Mouse (Mus musculus): ENCODE results near the gene Kcng3. TPM values are rescaled to one million over a fixed set of nuclear protein-coding genes. Genes with fewer than 3 reads are reported as not detected.

Kcng3 gene
- polyA plus RNA-seq, 1 experiment from 2014 or later: 0.04 TPM

DNA sequence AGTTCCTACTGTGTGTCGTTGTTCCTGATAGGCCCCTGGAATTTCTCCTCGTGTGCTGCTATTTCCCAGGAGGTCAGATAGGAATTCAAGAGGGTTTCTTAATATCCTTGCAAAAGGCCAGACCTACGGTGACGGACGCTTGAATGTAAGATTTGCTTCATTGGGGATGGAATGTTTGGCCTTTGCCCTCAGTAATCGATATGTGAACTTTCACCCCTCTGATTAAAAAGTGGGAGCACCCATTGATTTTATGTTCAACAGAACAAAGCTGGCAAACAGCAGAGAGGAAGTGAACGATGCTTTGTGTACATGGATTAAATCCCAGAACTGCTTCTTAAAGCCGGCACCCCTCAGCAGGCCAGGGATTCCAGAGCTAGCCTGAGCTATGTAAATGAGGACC, 64.3 kb downstream of the Kcng3 start:
- Histone ChIP-seq H3K4me1 (ENCODE audit: control insufficient read depth, low read depth, low read length) (peaks cover 13% of the 10 kb centered on the region), H3K4me2 (ENCODE audit: low read depth, low read length) (peak overlapping the region; percentile 33; the same call in 1 of the 2 replicates), H3K9ac (ENCODE audit: low read depth, low read length) (no peak overlapping the region), H3K9me3 (replicated peaks; ENCODE audit: control insufficient read depth, low read length) (no peaks in the 10 kb centered on the region), H3K27ac (ENCODE audit: low read length) (peak overlapping the region; percentile 68), H3K4me3 (ENCODE audit: low read depth, low read length) (no peak overlapping the region), H3K36me3 (ENCODE audit: control insufficient read depth, insufficient read depth) (no peaks in the 10 kb centered on the region), H3K27me3 (ENCODE audit: control insufficient read depth, insufficient read depth, low read depth, low read length) (no peaks in the 10 kb centered on the region)
- peak; percentile 31 for ATAC-seq (ENCODE audit: low read depth)
- 56% methylated on average over 8 of the region's 8 CpGs for WGBS (ENCODE audit: insufficient replicate concordance)

- WGBS (ENCODE audit: insufficient replicate concordance): 52% methylated on average over 4 of the region's 4 CpGs
These were observed 66.2 kb downstream of the Kcng3 start for GRCm38 (mm10) chr17:83565506-83565905.

GRCm38 (mm10) chr17:83564119-83564820, 67.4 kb downstream of the Kcng3 start:
- Histone ChIP-seq H3K4me3 (ENCODE audit: low read depth, low read length) (no peak overlapping the region), H3K9me3 (replicated peaks; ENCODE audit: control insufficient read depth, low read length) (no peaks in the 10 kb centered on the region), H3K36me3 (ENCODE audit: control insufficient read depth, insufficient read depth) (no peaks in the 10 kb centered on the region), H3K27me3 (ENCODE audit: control insufficient read depth, insufficient read depth, low read depth, low read length) (no peaks in the 10 kb centered on the region), H3K9ac (ENCODE audit: low read depth, low read length) (no peak overlapping the region), H3K27ac (ENCODE audit: low read length) (no peak overlapping the region), H3K4me2 (ENCODE audit: low read depth, low read length) (0 out of 2 replicates have a peak overlapping the region, but pooled peaks have one; percentile 38), H3K4me1 (ENCODE audit: control insufficient read depth, low read depth, low read length) (peaks cover 19% of the 10 kb centered on the region)
- 41% methylated on average over 12 of the region's 12 CpGs for WGBS (ENCODE audit: insufficient replicate concordance)
- no peak for ATAC-seq (ENCODE audit: low read depth)

More at GRCm38 (mm10) chr17:83565506-83565905, 66.2 kb downstream of the Kcng3 start:
- no peaks in the 10 kb centered on the region for H3K9me3 ChIP-seq (replicated peaks; ENCODE audit: control insufficient read depth, low read length)
- no peak overlapping the region for H3K27ac ChIP-seq (ENCODE audit: low read length)
- no peak for ATAC-seq (ENCODE audit: low read depth)
- H3K4me1 ChIP-seq (ENCODE audit: control insufficient read depth, low read depth, low read length): peaks cover 19% of the 10 kb centered on the region
- no peak overlapping the region for H3K9ac ChIP-seq (ENCODE audit: low read depth, low read length)
- no peak overlapping the region for H3K4me3 ChIP-seq (ENCODE audit: low read depth, low read length)
- no peaks in the 10 kb centered on the region for H3K27me3 ChIP-seq (ENCODE audit: control insufficient read depth, insufficient read depth, low read depth, low read length)
- H3K36me3 ChIP-seq (ENCODE audit: control insufficient read depth, insufficient read depth): no peaks in the 10 kb centered on the region
- no peak overlapping the region for H3K4me2 ChIP-seq (ENCODE audit: low read depth, low read length)

DNA sequence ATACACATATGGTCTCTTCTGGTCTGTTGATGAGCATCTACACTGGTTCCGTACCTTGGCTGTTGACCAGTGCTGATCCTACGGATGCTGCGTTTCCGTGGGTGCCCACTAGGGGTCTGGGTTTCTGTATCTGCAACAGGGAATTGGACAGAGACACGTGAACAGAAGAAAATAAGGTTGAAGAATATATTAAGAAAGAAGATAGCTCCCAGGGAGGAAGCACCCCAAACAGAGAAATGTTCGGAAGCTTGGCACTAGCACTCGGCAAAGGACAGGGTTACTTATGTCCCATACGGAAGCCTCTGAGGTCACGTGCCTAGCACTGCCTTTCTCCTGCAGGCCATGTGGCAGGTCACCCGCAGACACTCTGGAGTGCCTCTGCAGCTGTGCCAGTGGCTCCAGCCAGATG, 68.0 kb downstream of the Kcng3 start:
- H3K27ac ChIP-seq (ENCODE audit: low read length): no peak overlapping the region
- ATAC-seq (ENCODE audit: low read depth): no peak
- H3K4me3 ChIP-seq (ENCODE audit: low read depth, low read length): peak overlapping the region; percentile 16; the same call in 1 of the 2 replicates
- H3K9ac ChIP-seq (ENCODE audit: low read depth, low read length): no peak overlapping the region
- H3K4me2 ChIP-seq (ENCODE audit: low read depth, low read length): peak overlapping the region; percentile 38
- no peaks in the 10 kb centered on the region for H3K27me3 ChIP-seq (ENCODE audit: control insufficient read depth, insufficient read depth, low read depth, low read length)
- WGBS (ENCODE audit: insufficient replicate concordance): 47% methylated on average over 10 of the region's 10 CpGs
- no peaks in the 10 kb centered on the region for H3K36me3 ChIP-seq (ENCODE audit: control insufficient read depth, insufficient read depth)
- H3K4me1 ChIP-seq (ENCODE audit: control insufficient read depth, low read depth, low read length): peaks cover 19% of the 10 kb centered on the region
- no peaks in the 10 kb centered on the region for H3K9me3 ChIP-seq (replicated peaks; ENCODE audit: control insufficient read depth, low read length)

DNA sequence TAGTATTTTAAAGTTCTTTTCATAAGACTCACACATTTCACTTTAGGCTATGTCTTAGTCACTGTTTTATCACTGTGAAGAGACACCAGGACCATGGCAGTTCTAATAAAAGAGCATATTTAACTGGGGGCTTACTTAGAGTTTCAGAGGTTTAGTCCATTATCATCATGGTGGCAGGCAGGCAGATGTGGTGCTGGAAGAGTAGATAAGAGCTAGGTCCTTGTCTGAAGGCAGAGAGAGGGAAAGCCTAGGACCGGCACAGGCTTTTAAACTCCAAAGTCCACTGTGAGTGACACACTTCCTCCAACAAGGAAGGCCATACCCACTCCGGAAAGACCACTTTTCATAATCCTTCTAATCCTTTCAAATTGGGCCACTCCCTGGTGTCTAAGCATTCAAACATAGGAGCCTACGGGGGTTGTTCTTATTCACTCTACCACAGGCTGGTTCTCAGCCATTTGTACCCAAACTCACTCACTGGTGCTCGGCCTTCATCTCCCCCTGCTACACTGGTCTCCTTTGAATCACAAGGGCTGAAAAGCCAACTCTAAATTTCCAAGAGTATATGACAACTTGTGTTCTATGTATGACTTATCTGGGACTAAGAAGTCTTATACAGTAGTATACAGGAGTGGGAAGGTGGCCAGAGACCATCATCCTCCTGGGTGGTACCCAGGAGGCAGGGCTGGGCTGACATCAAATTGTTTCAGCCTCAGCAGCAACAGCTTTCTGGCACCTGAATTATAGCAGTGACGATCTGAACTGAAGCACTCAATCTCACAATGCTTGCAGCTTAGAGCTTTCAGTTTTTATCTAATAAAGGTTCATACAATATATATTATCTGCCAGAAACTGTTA, 69.3 kb downstream of the Kcng3 start:
- WGBS (ENCODE audit: insufficient replicate concordance): 66% methylated on average over 5 of the region's 5 CpGs
- no peak overlapping the region for H3K4me3 ChIP-seq (ENCODE audit: low read depth, low read length)
- peak; percentile 96 for ATAC-seq (ENCODE audit: low read depth)
- H3K9ac ChIP-seq (ENCODE audit: low read depth, low read length): peak overlapping the region; percentile 3; the same call in 1 of the 2 replicates
- H3K27ac ChIP-seq (ENCODE audit: low read length): peak overlapping the region; percentile 88
- H3K36me3 ChIP-seq (ENCODE audit: control insufficient read depth, insufficient read depth): no peaks in the 10 kb centered on the region
- no peaks in the 10 kb centered on the region for H3K9me3 ChIP-seq (replicated peaks; ENCODE audit: control insufficient read depth, low read length)
- H3K27me3 ChIP-seq (ENCODE audit: control insufficient read depth, insufficient read depth, low read depth, low read length): no peaks in the 10 kb centered on the region
- peak overlapping the region; percentile 50 for H3K4me2 ChIP-seq (ENCODE audit: low read depth, low read length)
- peaks cover 19% of the 10 kb centered on the region for H3K4me1 ChIP-seq (ENCODE audit: control insufficient read depth, low read depth, low read length)

DNA sequence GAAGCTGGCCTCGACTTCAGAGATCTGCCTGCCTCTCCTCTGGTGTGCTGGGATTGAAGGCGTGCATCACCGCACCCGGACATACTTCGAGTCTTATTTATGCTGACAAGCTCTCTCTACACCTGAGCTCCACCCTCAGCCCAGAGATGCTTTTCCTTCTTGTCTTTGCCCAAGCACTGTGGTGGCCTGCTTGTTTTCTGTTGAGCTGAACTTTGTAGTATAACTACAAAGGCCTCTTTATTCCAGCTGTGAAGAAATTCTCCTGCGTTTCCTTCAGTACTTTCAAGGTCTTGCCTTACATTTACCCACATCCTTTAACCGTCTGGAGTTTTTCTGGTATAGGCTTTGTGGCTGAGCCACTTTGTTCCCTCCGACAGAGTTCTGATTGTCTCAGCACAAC, 72.6 kb downstream of the Kcng3 start:
- Histone ChIP-seq H3K4me3 (ENCODE audit: low read depth, low read length) (no peak overlapping the region), H3K27me3 (ENCODE audit: control insufficient read depth, insufficient read depth, low read depth, low read length) (no peaks in the 10 kb centered on the region), H3K9me3 (replicated peaks; ENCODE audit: control insufficient read depth, low read length) (no peaks in the 10 kb centered on the region), H3K9ac (ENCODE audit: low read depth, low read length) (no peak overlapping the region), H3K4me2 (ENCODE audit: low read depth, low read length) (no peak overlapping the region), H3K4me1 (ENCODE audit: control insufficient read depth, low read depth, low read length) (peaks cover 19% of the 10 kb centered on the region), H3K36me3 (ENCODE audit: control insufficient read depth, insufficient read depth) (no peaks in the 10 kb centered on the region), H3K27ac (ENCODE audit: low read length) (no peak overlapping the region)
- ATAC-seq (ENCODE audit: low read depth): no peak
- WGBS (ENCODE audit: insufficient replicate concordance): 73% methylated on average over 8 of the region's 8 CpGs

DNA sequence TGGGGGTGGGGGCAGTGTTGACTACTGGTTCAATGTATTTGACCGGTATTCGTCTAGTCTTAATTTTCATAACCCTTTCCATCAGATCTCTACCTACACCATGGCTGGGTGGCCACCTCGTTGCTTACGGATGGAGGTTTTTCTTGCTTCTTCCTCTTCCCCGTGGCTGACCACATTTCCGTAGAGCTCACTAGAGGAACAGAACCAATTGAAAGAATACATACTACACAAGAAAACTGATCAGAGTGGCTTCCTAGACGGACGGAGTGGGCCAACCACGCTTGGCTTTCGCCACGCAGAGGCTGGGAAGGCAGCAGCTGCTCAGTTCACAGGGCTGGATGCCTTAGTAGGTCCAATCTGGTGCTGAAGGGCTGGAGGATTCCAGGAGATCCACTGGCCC, 75.9 kb downstream of the Kcng3 start:
- Histone ChIP-seq H3K9me3 (replicated peaks; ENCODE audit: control insufficient read depth, low read length) (no peaks in the 10 kb centered on the region), H3K4me1 (ENCODE audit: control insufficient read depth, low read depth, low read length) (peaks cover 4% of the 10 kb centered on the region), H3K4me3 (ENCODE audit: low read depth, low read length) (no peak overlapping the region), H3K27me3 (ENCODE audit: control insufficient read depth, insufficient read depth, low read depth, low read length) (no peaks in the 10 kb centered on the region), H3K36me3 (ENCODE audit: control insufficient read depth, insufficient read depth) (no peaks in the 10 kb centered on the region), H3K9ac (ENCODE audit: low read depth, low read length) (no peak overlapping the region), H3K27ac (ENCODE audit: low read length) (no peak overlapping the region), H3K4me2 (ENCODE audit: low read depth, low read length) (no peak overlapping the region)
- no peak for ATAC-seq (ENCODE audit: low read depth)
- WGBS (ENCODE audit: insufficient replicate concordance): 46% methylated on average over 11 of the region's 11 CpGs

GRCm38 (mm10) chr17:83554997-83555396, 76.7 kb downstream of the Kcng3 start:
- no peak for ATAC-seq (ENCODE audit: low read depth)
- Histone ChIP-seq H3K4me3 (ENCODE audit: low read depth, low read length) (no peak overlapping the region), H3K4me1 (ENCODE audit: control insufficient read depth, low read depth, low read length) (peaks cover 4% of the 10 kb centered on the region), H3K9me3 (replicated peaks; ENCODE audit: control insufficient read depth, low read length) (no peaks in the 10 kb centered on the region), H3K27me3 (ENCODE audit: control insufficient read depth, insufficient read depth, low read depth, low read length) (no peaks in the 10 kb centered on the region), H3K4me2 (ENCODE audit: low read depth, low read length) (no peak overlapping the region), H3K27ac (ENCODE audit: low read length) (no peak overlapping the region), H3K36me3 (ENCODE audit: control insufficient read depth, insufficient read depth) (no peaks in the 10 kb centered on the region), H3K9ac (ENCODE audit: low read depth, low read length) (no peak overlapping the region)
- WGBS (ENCODE audit: insufficient replicate concordance): 85% methylated on average over 7 of the region's 7 CpGs

Data from liver, embryonic 16.5 days (tissue).